Mouse (Mus musculus): ENCODE results near the gene Slfn14. TPM values are rescaled to one million over a fixed set of nuclear protein-coding genes. Genes with fewer than 3 reads are reported as not detected.
"Not testable (repeated sequence)": the region's sequence is repeated elsewhere in the genome, so short reads cannot be mapped to it uniquely, and the experiment has no call there.

Slfn14 gene
- polyA plus RNA-seq, 1 experiment from 2014 or later, result 0.83 TPM

DNA sequence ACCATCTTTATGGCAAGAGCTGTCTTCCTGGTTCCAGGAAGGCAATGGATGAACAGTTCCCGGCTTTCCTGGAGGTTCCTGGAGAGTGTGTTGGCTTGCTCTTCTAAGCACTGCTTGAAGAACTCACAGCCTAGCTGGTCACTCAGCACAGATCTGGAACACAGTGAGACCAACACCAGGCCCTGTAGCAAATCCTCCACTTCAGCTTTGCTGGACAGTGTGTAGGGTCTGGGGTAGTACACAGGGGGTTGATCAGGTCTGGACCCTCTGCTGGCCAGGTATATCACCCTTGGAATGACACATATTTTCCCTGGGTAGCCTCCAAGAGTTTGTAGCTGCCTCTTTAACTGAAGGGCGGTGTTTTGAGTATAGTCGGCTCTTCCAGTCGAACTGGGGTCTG lies 7.5 kb downstream of the Slfn14 start:
- 85% methylated on average over 4 of the region's 4 CpGs for WGBS
- Histone ChIP-seq H3K4me1 (no peaks in the 10 kb centered on the region), H3K4me3 (no peak overlapping the region), H3K4me2 (replicated peaks) (no peak overlapping the region), H3K9ac (replicated peaks) (no peak overlapping the region), H3K9me3 (no peaks in the 10 kb centered on the region), H3K27ac (replicated peaks) (no peak overlapping the region), H3K36me3 (no peaks in the 10 kb centered on the region), H3K27me3 (no peaks in the 10 kb centered on the region)
- ATAC-seq (ENCODE audit: low FRiP score, low read depth), result no peak

DNA sequence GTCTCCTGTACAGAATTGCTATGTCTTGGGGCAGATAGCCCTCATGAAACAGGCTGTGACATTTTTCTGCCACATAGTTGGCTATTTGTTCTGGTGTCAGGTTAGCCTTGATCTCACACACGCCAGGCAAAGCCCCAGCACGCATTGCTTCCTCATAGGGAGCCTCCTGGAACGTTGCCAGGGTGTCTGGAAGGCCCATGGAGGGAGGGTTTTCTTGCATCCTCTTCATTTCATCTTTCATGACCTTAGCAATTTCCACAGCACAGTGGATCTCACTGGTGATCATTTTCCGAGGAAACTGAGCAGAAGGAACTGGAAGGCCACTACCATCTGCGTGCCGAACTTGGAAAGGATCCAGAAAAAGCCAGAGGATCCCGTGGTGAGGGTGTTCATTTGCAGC lies 10.3 kb downstream of the Slfn14 start:
- Histone ChIP-seq H3K4me1 (no peaks in the 10 kb centered on the region), H3K4me3 (no peak overlapping the region), H3K9ac (replicated peaks) (no peak overlapping the region), H3K4me2 (replicated peaks) (no peak overlapping the region), H3K27ac (replicated peaks) (no peak overlapping the region), H3K27me3 (no peaks in the 10 kb centered on the region), H3K36me3 (no peaks in the 10 kb centered on the region), H3K9me3 (no peaks in the 10 kb centered on the region)
- WGBS, result 78% methylated on average over 7 of the region's 7 CpGs
- ATAC-seq (ENCODE audit: low FRiP score, low read depth), result no peak

DNA sequence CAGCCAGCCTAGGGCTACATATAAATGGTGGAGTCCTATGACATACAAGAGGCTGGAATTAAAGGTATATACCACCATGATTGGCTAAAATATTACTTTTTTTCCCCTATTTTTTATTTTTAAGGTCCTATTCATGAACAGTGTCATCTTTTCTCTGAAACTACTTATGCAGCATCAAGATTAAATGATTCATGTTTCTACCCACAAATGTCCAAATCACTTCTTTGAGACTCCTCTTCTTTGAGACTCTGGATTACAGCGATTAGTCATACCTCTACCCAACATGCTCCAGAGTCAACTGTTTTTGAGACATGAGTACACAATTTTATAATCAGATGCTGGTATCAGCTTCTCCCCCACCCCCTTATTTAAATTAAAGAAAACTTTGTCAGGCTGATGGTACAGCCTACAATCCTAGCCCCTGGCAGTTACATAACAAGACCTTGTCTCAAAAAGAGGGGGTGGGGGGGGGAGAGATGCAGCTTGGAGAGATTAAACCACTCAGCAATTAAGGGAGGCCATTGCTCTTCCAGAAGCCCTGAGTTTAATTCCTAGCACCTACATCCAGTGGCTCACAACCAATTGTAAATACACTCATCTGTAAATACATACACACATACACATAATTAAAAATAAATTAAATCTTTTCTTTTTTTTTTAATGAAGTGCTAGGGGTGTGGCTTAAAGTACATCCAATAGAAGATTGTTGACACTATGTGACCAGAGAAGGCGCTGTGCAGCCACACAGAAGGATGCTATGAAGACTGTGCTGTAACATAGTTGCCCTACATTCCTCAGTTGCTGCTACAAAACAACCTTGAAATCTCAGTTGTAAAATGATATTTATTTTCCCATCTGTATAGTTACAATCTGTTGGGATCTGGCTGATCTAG lies 14.3 kb downstream of the Slfn14 start:
- Histone ChIP-seq H3K4me1 (no peaks in the 10 kb centered on the region), H3K4me3 (no peak overlapping the region), H3K36me3 (no peaks in the 10 kb centered on the region), H3K9ac (replicated peaks) (no peak overlapping the region), H3K27me3 (no peaks in the 10 kb centered on the region), H3K9me3 (no peaks in the 10 kb centered on the region), H3K27ac (replicated peaks) (no peak overlapping the region; the same call in 1 of the 2 replicates), H3K4me2 (replicated peaks) (no peak overlapping the region)
- WGBS, result 14% methylated on average over 2 of the region's 2 CpGs
- peak; percentile 42 for ATAC-seq (ENCODE audit: low FRiP score, low read depth)

DNA sequence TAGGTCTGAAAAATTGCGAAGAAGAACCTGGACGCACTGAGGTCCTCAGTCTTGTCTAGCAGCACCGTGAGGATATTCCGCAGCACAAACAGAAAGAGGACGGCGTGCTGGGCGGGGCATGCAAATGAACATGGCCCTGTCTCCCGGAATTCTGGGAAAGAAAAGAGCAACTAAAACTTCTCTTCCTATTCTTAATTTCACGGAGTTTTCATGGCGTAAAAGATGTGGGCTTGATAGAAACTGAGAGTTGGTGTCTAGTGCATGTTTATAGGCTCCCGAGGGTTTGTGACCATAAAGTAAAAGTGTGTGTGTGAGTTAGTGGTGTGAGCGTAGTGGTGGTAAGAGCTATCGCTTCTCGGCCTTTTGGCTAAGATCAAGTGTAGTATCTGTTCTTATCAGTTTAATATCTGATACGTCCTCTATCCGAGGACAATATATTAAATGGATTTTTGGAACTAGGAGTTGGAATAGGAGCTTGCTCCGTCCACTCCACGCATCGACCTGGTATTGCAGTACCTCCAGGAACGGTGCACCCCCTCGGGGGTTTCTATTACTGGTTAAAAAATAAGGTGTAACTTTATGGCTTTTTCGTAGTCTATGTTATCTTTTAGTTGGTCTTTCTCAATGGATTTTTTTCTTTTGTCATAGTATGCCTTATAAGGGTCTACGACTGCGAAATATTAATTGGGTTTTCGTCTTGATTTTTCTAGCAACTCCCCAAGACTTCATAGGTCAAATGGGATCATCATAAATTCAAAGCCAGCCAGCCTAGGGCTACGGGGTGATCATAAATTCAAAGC lies 15.2 kb downstream of the Slfn14 start:
- peak; percentile 83 for ATAC-seq (ENCODE audit: low FRiP score, low read depth)
- H3K27me3 ChIP-seq, result no peaks in the 10 kb centered on the region
- H3K9me3 ChIP-seq, result no peaks in the 10 kb centered on the region
- peak overlapping the region; percentile 73 for H3K27ac ChIP-seq (replicated peaks)
- peak overlapping the region; percentile 56 for H3K4me3 ChIP-seq
- H3K9ac ChIP-seq (replicated peaks), result peak overlapping the region; percentile 62
- under 1% methylated on average over 26 of the region's 26 CpGs for WGBS
- peak overlapping the region; percentile 59 for H3K4me2 ChIP-seq (replicated peaks)
- H3K36me3 ChIP-seq, result no peaks in the 10 kb centered on the region
- H3K4me1 ChIP-seq, result no peaks in the 10 kb centered on the region

DNA sequence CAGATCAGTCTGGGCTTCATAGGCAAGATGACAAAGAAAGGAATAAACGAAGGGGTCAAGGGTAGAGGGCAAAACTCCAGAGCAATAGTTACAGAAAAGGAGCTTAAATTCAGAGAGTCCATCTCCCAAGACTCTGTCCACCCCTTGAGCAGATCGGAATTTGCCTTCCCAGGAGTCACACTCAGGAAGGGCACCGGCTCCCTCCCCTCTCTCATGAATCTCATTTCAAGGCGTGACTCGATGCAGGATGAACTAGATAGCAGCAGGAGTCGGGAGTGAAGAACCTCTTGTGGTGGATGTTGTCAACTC lies 15.7 kb downstream of the Slfn14 start:
- no peaks in the 10 kb centered on the region for H3K4me1 ChIP-seq
- no peaks in the 10 kb centered on the region for H3K36me3 ChIP-seq
- H3K27ac ChIP-seq (replicated peaks), result peak overlapping the region; percentile 73
- peak overlapping the region; percentile 56 for H3K4me3 ChIP-seq
- no peaks in the 10 kb centered on the region for H3K9me3 ChIP-seq
- peak overlapping the region; percentile 59 for H3K4me2 ChIP-seq (replicated peaks)
- peak; percentile 59 for ATAC-seq (ENCODE audit: low FRiP score, low read depth)
- no peaks in the 10 kb centered on the region for H3K27me3 ChIP-seq
- H3K9ac ChIP-seq (replicated peaks), result peak overlapping the region; percentile 62
- 0% methylated on average over 6 of the region's 6 CpGs for WGBS

DNA sequence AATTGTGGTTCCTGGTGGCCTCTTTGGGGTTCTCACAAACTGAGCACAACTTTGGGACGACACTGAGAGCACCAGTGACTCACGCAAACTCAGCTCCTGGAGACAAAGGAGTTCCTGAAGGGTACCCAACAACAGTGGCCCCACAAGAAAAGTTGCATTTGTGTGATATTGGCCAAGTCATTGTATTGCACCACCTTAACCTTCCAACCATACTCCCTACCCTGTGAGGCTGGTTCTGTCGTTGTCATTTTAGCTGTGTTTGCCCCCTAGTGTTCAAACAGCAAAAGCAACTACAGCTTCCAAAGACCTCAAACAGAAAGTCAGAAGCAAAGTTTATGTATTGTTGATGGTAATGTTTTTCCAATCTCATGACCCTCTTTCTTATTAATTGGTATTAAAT lies 23.4 kb downstream of the Slfn14 start:
- no peak for ATAC-seq (ENCODE audit: low FRiP score, low read depth)
- H3K4me1 ChIP-seq, result no peaks in the 10 kb centered on the region
- H3K27me3 ChIP-seq, result no peaks in the 10 kb centered on the region
- no peak overlapping the region for H3K4me2 ChIP-seq (replicated peaks)
- WGBS, result 59% methylated on average over 3 of the region's 3 CpGs
- no peak overlapping the region for H3K4me3 ChIP-seq
- no peaks in the 10 kb centered on the region for H3K9me3 ChIP-seq
- H3K36me3 ChIP-seq, result no peaks in the 10 kb centered on the region
- no peak overlapping the region for H3K9ac ChIP-seq (replicated peaks)
- no peak overlapping the region for H3K27ac ChIP-seq (replicated peaks)

DNA sequence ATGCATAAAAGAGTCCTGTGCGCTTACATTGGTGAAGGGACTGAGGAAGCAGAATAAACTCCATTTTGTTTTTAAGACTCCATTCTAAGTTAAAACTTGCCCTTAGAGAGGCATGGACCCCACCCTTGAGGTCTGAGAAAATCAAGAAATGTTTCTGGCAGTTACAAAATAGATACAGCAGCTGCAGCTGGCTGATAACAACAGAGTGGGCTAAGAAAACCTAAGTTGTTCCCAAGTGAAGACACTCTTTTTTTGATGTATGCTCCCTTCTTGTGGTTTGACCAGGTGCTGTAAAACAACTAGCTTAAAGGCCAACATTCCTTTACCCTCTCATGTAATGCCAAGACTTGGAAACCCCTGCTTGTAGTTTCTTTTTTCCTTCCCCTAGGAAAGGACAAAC lies 23.9 kb downstream of the Slfn14 start:
- ATAC-seq (ENCODE audit: low FRiP score, low read depth), result no peak
- WGBS, result 96% methylated on average over 1 of the region's 1 CpGs

DNA sequence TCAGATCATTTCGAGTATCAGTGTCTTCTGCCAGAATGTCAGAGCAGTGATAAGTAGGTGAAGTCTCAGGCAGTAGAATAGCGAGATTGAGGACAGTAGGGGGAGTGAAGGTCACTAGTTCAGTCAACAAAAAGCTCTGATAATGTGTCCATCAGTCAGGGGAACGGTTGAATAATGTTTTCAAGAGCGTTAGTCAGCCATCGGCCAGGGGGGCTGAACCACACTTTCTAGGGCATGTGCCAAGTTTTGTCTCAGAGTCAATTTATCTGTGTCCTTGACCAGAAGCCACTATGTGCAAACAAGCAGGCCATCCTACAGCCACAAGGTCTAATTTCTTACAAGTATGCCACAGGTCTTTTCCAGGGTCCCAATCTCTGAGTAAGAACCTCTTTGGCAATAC lies 29.3 kb downstream of the Slfn14 start:
- H3K36me3 ChIP-seq; H3K4me3 ChIP-seq; ATAC-seq (ENCODE audit: low FRiP score, low read depth); H3K4me1 ChIP-seq; H3K9me3 ChIP-seq; H3K27me3 ChIP-seq; H3K27ac ChIP-seq (replicated peaks); H3K9ac ChIP-seq (replicated peaks); H3K4me2 ChIP-seq (replicated peaks): not testable (repeated sequence)
- WGBS, result 78% methylated on average over 5 of the region's 5 CpGs

More for the DNA sequence above, 23.9 kb downstream of the Slfn14 start:
- H3K27ac ChIP-seq (replicated peaks), result no peak overlapping the region
- H3K27me3 ChIP-seq, result no peaks in the 10 kb centered on the region
- no peaks in the 10 kb centered on the region for H3K9me3 ChIP-seq
- no peaks in the 10 kb centered on the region for H3K4me1 ChIP-seq
- H3K4me3 ChIP-seq, result no peak overlapping the region
- H3K36me3 ChIP-seq, result no peaks in the 10 kb centered on the region
- H3K4me2 ChIP-seq (replicated peaks), result no peak overlapping the region
- no peak overlapping the region for H3K9ac ChIP-seq (replicated peaks)

DNA sequence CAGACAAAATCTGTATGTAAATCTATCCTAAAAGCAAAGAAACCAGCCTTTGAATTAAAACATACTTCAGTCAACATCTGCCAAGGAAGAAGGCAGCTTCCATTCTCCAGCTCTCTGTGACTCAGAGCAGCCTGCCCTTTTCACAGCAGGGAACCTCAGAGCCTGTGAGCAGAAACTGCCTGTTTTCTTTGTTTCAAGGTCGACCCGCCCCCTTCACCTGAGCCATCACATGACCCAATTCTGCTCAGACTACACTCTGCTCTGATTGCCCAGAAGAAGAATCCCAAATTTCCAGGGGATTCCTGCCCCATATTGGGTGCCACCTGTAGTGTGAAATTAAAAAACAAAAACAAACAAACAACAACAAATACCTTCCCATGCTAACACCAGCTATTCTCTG lies 46.7 kb downstream of the Slfn14 start:
- no peaks in the 10 kb centered on the region for H3K4me1 ChIP-seq
- H3K36me3 ChIP-seq, result no peaks in the 10 kb centered on the region
- H3K4me3 ChIP-seq, result no peak overlapping the region
- H3K4me2 ChIP-seq (replicated peaks), result no peak overlapping the region
- no peak overlapping the region for H3K9ac ChIP-seq (replicated peaks)
- no peaks in the 10 kb centered on the region for H3K27me3 ChIP-seq
- H3K27ac ChIP-seq (replicated peaks), result no peak overlapping the region
- no peaks in the 10 kb centered on the region for H3K9me3 ChIP-seq
- no peak for ATAC-seq (ENCODE audit: low FRiP score, low read depth)
- WGBS, result 19% methylated on average over 2 of the region's 2 CpGs

DNA sequence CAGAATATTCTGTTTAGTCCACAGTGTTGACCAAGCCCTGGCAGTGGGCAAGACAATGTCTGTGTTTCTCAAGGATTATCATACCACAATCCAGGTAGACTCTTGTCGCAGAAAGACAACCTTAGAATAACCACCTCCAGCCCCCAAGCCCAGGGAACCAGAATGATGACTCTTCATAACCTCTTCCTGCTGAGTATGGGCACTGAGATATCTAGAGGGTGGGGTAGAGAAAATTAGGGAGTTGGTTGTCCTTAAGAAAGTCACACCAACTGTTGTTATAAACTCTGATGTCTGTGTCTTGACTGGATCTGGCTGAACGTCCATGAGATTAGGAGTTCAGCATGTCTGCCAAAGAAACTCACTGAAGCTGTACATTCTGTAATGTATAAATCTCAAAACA lies 48.1 kb downstream of the Slfn14 start:
- Histone ChIP-seq H3K9ac (replicated peaks) (no peak overlapping the region), H3K4me1 (no peaks in the 10 kb centered on the region), H3K9me3 (no peaks in the 10 kb centered on the region), H3K36me3 (no peaks in the 10 kb centered on the region), H3K4me2 (replicated peaks) (no peak overlapping the region), H3K27ac (replicated peaks) (no peak overlapping the region), H3K27me3 (no peaks in the 10 kb centered on the region), H3K4me3 (no peak overlapping the region)
- 90% methylated on average over 2 of the region's 2 CpGs for WGBS
- ATAC-seq (ENCODE audit: low FRiP score, low read depth), result no peak

DNA sequence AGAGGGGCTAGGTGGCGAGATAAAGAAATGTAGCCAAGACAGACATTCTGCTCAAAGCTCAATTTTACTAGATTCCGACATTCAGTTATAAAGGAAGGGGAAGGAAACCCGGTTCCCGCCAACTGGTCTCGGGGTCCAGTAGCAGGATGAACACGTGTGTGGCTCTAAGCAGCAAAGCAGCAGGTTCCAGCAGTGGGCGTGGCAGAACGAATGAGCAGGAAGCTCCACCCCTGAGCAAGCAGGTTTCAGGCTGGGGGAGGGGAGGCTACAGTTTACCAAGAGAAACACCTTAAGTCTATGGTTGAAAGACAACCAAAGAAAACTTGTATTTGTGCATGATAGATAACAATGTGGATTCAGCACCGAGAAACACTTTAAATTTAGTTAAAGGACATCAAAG lies 49.1 kb downstream of the Slfn14 start:
- H3K4me2 ChIP-seq (replicated peaks); H3K9me3 ChIP-seq; H3K4me1 ChIP-seq; H3K27ac ChIP-seq (replicated peaks); H3K27me3 ChIP-seq; H3K4me3 ChIP-seq; H3K36me3 ChIP-seq; H3K9ac ChIP-seq (replicated peaks); ATAC-seq (ENCODE audit: low FRiP score, low read depth): not testable (repeated sequence)
- 84% methylated on average over 9 of the region's 9 CpGs for WGBS

DNA sequence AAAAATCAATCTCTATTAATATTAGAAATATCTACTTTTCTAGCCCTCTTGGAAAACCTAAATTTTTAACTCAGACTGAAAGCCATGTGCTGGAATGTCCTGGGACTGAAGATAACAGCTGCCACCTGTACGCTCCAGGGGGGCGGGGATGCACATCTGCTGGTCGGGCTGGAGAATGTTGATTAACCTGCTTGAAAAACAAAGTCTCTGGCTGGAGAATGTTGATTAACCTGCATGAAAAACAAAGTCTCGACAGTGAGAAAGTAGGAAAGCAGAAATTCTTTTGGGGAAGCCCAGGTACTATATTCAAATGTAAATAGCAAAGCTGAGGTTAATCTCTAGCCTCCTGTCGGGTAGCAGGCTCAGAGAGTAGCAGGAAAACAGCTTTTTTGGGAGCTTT lies 52.9 kb downstream of the Slfn14 start:
- WGBS, result 50% methylated on average over 5 of the region's 5 CpGs
- not testable (repeated sequence) for H3K4me2 ChIP-seq (replicated peaks); H3K4me3 ChIP-seq; H3K9me3 ChIP-seq; H3K4me1 ChIP-seq; H3K9ac ChIP-seq (replicated peaks); H3K27me3 ChIP-seq; H3K27ac ChIP-seq (replicated peaks); ATAC-seq (ENCODE audit: low FRiP score, low read depth); H3K36me3 ChIP-seq

All from midbrain, embryonic 12.5 days (tissue).